Mouse (Mus musculus): ENCODE measurements around the gene Dleu7.

DNA sequence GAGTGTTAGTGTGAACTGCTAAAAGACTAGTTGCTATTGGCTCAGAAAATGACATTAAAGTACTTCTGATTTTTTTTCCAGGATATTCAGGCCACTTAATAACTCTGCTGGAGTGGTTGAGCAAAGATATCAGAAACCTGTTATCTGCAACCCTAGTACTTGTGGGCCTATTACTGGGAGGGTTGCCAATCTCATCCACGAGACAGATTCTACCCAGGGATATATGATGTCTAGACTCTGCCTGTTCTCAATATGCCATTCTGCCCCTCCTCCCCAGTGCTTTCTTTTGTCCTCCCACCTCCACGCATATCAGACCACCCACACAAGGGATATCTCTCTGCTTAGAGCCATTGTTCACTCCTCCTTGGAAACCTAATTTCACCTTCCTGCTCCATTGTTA lies 49.3 kb downstream of the Dleu7 start:
- TF ChIP-seq POLR2AphosphoS5 (IDR thresholded peaks at IDR 0.05; ENCODE audit: insufficient replicate concordance, low read depth, low read length) (no peak), TAL1 (conservative IDR thresholded peaks at IDR 0.05; ENCODE audit: low read depth, low read length) (no peak), CTCF (IDR thresholded peaks at IDR 0.05; ENCODE audit: low read depth, low read length) (no peak), GATA1 (IDR thresholded peaks at IDR 0.05; ENCODE audit: borderline replicate concordance, low read length) (no peak)

Data from G1E (cell line).